Mouse (Mus musculus) liver, embryonic 14.5 days (tissue): Measurements from ENCODE around the gene Gm49361. TPM values are rescaled to one million over a fixed set of nuclear protein-coding genes. Genes with fewer than 3 reads are reported as not detected.

Experiments used
- ATAC-seq: fragments of 200-750 bp; cut with Nextera tagmentation; 2 replicates; pipeline ENCODE4 v1.8.0; 2017; ENCODE audit warnings: moderate number of reproducible peaks, mild to moderate bottlenecking, moderate library complexity; ENCODE audit not compliant: insufficient read depth
- DNase-seq, 3 experiments: peaks; one replicate each; pipeline ENCODE4 v3.0.0-alpha.2; 2012 to 2013; ENCODE audit warnings: low read depth in 3 of 3, low spot score in 3 of 3
- H3K27ac ChIP-seq: fragments of 300-500 bp; sonication (generic); 2 replicates; pipeline ENCODE4 v1.5.1; 2014; ENCODE audit warnings: moderate library complexity, mild to moderate bottlenecking, control low read depth, inconsistent platforms
- H3K27me3 ChIP-seq: fragments of 300-500 bp; sonication (generic); 2 replicates; pipeline ENCODE4 v1.6.1; 2014; ENCODE audit warnings: mild to moderate bottlenecking, low read length, moderate library complexity; ENCODE audit not compliant: control insufficient read depth, insufficient read depth
- H3K36me3 ChIP-seq: fragments of 300-500 bp; sonication (generic); replicated peaks from 2 replicates; pipeline ENCODE4 v1.6.1; 2014; ENCODE audit warnings: low read depth; ENCODE audit not compliant: control insufficient read depth, insufficient read depth
- H3K4me1 ChIP-seq, 2 experiments: fragments of 200-500 bp in 1 of 2; fragments of 300-500 bp in 1 of 2; sonication (generic) in 1 of 2; replicated peaks; 2 replicates each; pipeline ENCODE4 v1.6.1; 2012 to 2014; ENCODE audit warnings: antibody characterized with exemption in 1 of 2, inconsistent platforms in 1 of 2, low read length in 1 of 2; ENCODE audit not compliant: control insufficient read depth in 2 of 2, insufficient read depth in 2 of 2
- H3K4me2 ChIP-seq: fragments of 300-500 bp; sonication (generic); 2 replicates; pipeline ENCODE4 v1.6.1; 2014; ENCODE audit warnings: low read depth, mild to moderate bottlenecking, control low read depth, moderate library complexity
- H3K4me3 ChIP-seq, 2 experiments: fragments of 200-500 bp in 1 of 2; fragments of 300-500 bp in 1 of 2; sonication (generic) in 1 of 2; 2 replicates each; pipeline ENCODE4 v1.5.1; 2012 to 2014; ENCODE audit warnings: low read depth in 2 of 2, low read length in 2 of 2, mild to moderate bottlenecking in 2 of 2, control low read depth in 1 of 2, inconsistent platforms in 1 of 2, moderate library complexity in 1 of 2; ENCODE audit not compliant: insufficient read depth in 1 of 2
- H3K9ac ChIP-seq: fragments of 300-500 bp; sonication (generic); replicated peaks from 2 replicates; pipeline ENCODE4 v1.6.1; 2014; ENCODE audit warnings: mild to moderate bottlenecking, control low read depth, moderate library complexity
- H3K9me3 ChIP-seq: fragments of 300-500 bp; sonication (generic); 2 replicates; pipeline ENCODE4 v1.6.1; 2016; ENCODE audit warnings: low read length, mixed read lengths; ENCODE audit not compliant: control insufficient read depth
- CTCF ChIP-seq: IDR thresholded peaks from 2 replicates; pipeline ENCODE4 v1.5.1; 2016; ENCODE audit warnings: antibody characterized with exemption, low read depth, control low read depth
- EP300 ChIP-seq: IDR thresholded peaks from 2 replicates; pipeline ENCODE4 v1.6.1; 2016; ENCODE audit warnings: antibody characterized with exemption, low read depth
- WGBS: fragments of 180-500 bp; shearing (Covaris S2); extraction: QIAGEN DNeasy Blood & Tissue Kit; methylation state at CpG from one replicate; pipeline ENCODE4 v1.1.7; 2014; ENCODE audit not compliant: insufficient replicate concordance; 5-methylcytosine and 5-hydroxymethylcytosine counted together
- polyA plus RNA-seq, 2 experiments: library from polyadenylated mRNA; depleted of rRNA in 1 of 2; stranded (reverse) in 1 of 2; unstranded in 1 of 2; fragments of >200 nt; fragmentation: Nextera tagmentation in 1 of 2; extraction: Ambion mirVana in 1 of 2; gene quantifications; 2 replicates each; pipeline versions ENCODE4 v1.2.1 to v1.2.3; 2012 to 2014

The Gm49361 gene
- polyA plus RNA-seq, 2 experiments, result not detected

GRCm38 (mm10) chr14:57593279-57593678 is 152.6 kb downstream of the Gm49361 start:
- Histone ChIP-seq H3K36me3 (peaks cover 59% of the 10 kb centered on the region), H3K4me3 (no peak overlapping the region), H3K9ac (no peak overlapping the region), H3K4me2 (no peak overlapping the region), H3K27ac (no peak overlapping the region), H3K4me1 (no peaks in the 10 kb centered on the region), H3K9me3 (no peaks in the 10 kb centered on the region), H3K27me3 (no peaks in the 10 kb centered on the region)
- no peak for DNase-seq
- TF ChIP-seq EP300, result no peak
- no peak for TF ChIP-seq CTCF
- WGBS, result 77% methylated on average over 5 of the region's 5 CpGs
- no peak for ATAC-seq

Other genes with a start within 250 kb of the Gm49361 start
- gene Il17d, start 221.3 kb downstream of the Gm49361 start, polyA plus RNA-seq (2012; rRNA removed), result 0.50 and 0.62 TPM in 2 replicates
- gene Il17d, start 221.3 kb downstream of the Gm49361 start, polyA plus RNA-seq (2014; fragmentation: Nextera tagmentation; extraction: Ambion mirVana), result 0.08 TPM in 1 of 2 replicates, not detected in the other
- 11.4 and 14.0 TPM in 2 replicates for gene Eef1akmt1, start 174.5 kb downstream of the Gm49361 start, polyA plus RNA-seq (2012; rRNA removed)
- 41.8 and 43.5 TPM in 2 replicates for gene Eef1akmt1, start 174.5 kb downstream of the Gm49361 start, polyA plus RNA-seq (2014; fragmentation: Nextera tagmentation; extraction: Ambion mirVana)
- 5.1 and 6.8 TPM in 2 replicates for gene Xpo4, start 80.7 kb downstream of the Gm49361 start, polyA plus RNA-seq (2012; rRNA removed)
- 14.5 and 17.5 TPM in 2 replicates for gene Xpo4, start 80.7 kb downstream of the Gm49361 start, polyA plus RNA-seq (2014; fragmentation: Nextera tagmentation; extraction: Ambion mirVana)
- 2.6 and 3.2 TPM in 2 replicates for gene Lats2, start 12.3 kb upstream of the Gm49361 start, polyA plus RNA-seq (2012; rRNA removed)
- 3.9 and 4.1 TPM in 2 replicates for gene Lats2, start 12.3 kb upstream of the Gm49361 start, polyA plus RNA-seq (2014; fragmentation: Nextera tagmentation; extraction: Ambion mirVana)
- gene Sap18, start 52.1 kb upstream of the Gm49361 start, polyA plus RNA-seq (2012; rRNA removed), result 4.7 and 18.0 TPM in 2 replicates
- gene Sap18, start 52.1 kb upstream of the Gm49361 start, polyA plus RNA-seq (2014; fragmentation: Nextera tagmentation; extraction: Ambion mirVana), result 6.0 and 13.3 TPM in 2 replicates
- gene Ska3, start 80.1 kb upstream of the Gm49361 start, polyA plus RNA-seq (2012; rRNA removed), result 4.7 and 8.1 TPM in 2 replicates
- gene Ska3, start 80.1 kb upstream of the Gm49361 start, polyA plus RNA-seq (2014; fragmentation: Nextera tagmentation; extraction: Ambion mirVana), result 9.6 and 10.4 TPM in 2 replicates
- 23.6 and 48.3 TPM in 2 replicates for gene Mrpl57, start 80.1 kb upstream of the Gm49361 start, polyA plus RNA-seq (2012; rRNA removed)
- gene Mrpl57, start 80.1 kb upstream of the Gm49361 start, polyA plus RNA-seq (2014; fragmentation: Nextera tagmentation; extraction: Ambion mirVana), result 149 and 161 TPM in 2 replicates
- gene Zdhhc20, start 144.2 kb upstream of the Gm49361 start, polyA plus RNA-seq (2012; rRNA removed), result 1.9 and 3.4 TPM in 2 replicates
- gene Zdhhc20, start 144.2 kb upstream of the Gm49361 start, polyA plus RNA-seq (2014; fragmentation: Nextera tagmentation; extraction: Ambion mirVana), result 6.6 and 7.6 TPM in 2 replicates